In the genomic region with DNA sequence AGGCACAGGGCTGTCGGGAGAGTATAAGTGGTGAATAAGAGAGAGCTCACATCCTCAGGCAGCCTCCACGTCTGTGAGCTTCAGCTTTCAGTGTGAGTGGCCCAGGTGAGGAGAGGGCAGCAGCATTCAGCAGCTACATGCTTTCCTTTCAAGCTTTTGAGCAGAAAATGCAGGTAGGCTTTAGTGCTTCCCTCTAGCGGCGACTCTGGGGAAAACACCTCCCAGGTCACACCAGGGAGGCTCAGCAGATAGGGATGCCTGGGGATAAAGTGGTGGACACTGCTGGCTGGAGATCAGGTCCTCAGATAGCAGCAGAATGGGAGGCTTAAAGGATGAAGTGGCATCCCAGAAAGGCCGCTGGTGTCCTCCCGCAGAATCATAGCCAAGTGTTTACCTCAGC, we compare ENCODE assay signal across 11 mouse cellular contexts. TPM values are rescaled to one million over a fixed set of nuclear protein-coding genes. Genes with fewer than 3 reads are reported as not detected.
DNase-seq lines count a peak whose midpoint lies in the region; ATAC-seq and TF ChIP-seq lines count a peak whose summit lies in the region.
"Not testable (repeated sequence)": the region's sequence is repeated elsewhere in the genome, so short reads cannot be mapped to it uniquely, and the experiment has no call there.
"Had no signal": no experiment of that assay in that cellular context is flagged by ENCODE, and none has a peak within 500 bp of the region (broad histone marks: within the 10 kb centered on the region; RNA-seq: fewer than 3 reads in every experiment).

No protein-coding gene starts in this region.

- peak; percentile 73 for DNase-seq in NIH3T3 (ENCODE audit: low read depth)
- peak; percentile 2 for DNase-seq in cerebellum, adult 11-12 months
- peak; percentile 82 for DNase-seq in forebrain, embryonic 11.5 days (ENCODE audit: low spot score)
- DNase-seq in hindbrain, embryonic 10.5 days (ENCODE audit: low spot score), result peak; percentile 71
- DNase-seq in layer of hippocampus, adult 2 months (ENCODE audit: low spot score in 2 of 2), result peak in 1 of 2 experiments; percentile 25
- DNase-seq in right cerebral cortex, adult 2 months (ENCODE audit: low spot score in 2 of 2), result peak; percentile 26 to 44
- DNase-seq in yolk sac, embryonic 10.5 days (ENCODE audit: low spot score), result peak; percentile 53

- H3K4me3 ChIP-seq in forebrain, embryonic 11.5 days (ENCODE audit: low read depth, low read length); hindbrain, embryonic 10.5 days; layer of hippocampus, adult 2 months: not testable (repeated sequence)

- peak; percentile 79 for TF ChIP-seq CTCF in layer of hippocampus, adult 2 months (conservative IDR thresholded peaks at IDR 0.05)

- not testable (repeated sequence) for H3K9ac ChIP-seq in forebrain, embryonic 11.5 days (ENCODE audit: low read length)

- H3K4me2 ChIP-seq in forebrain, embryonic 11.5 days (ENCODE audit: low read depth, low read length, severe bottlenecking), result not testable (repeated sequence)

- H3K27ac ChIP-seq in forebrain, embryonic 11.5 days (ENCODE audit: low read depth, low read length); hindbrain, embryonic 10.5 days; layer of hippocampus, adult 2 months: not testable (repeated sequence)

- H3K36me3 ChIP-seq in forebrain, embryonic 11.5 days (ENCODE audit: control insufficient read depth, insufficient read depth, low read length); hindbrain, embryonic 10.5 days: not testable (repeated sequence)

- WGBS in forebrain, embryonic 11.5 days, result 12% methylated on average over 6 of the region's 6 CpGs
- 13% methylated on average over 6 of the region's 6 CpGs for WGBS in hindbrain, embryonic 10.5 days

- not testable (repeated sequence) for H3K4me1 ChIP-seq in forebrain, embryonic 11.5 days (replicated peaks; ENCODE audit: control insufficient read depth, insufficient read depth, low read length); hindbrain, embryonic 10.5 days (replicated peaks)

- not testable (repeated sequence) for H3K27me3 ChIP-seq in forebrain, embryonic 11.5 days (ENCODE audit: control insufficient read depth, insufficient read depth, low read length); hindbrain, embryonic 10.5 days (ENCODE audit: insufficient read depth, poor library complexity, severe bottlenecking)

- not testable (repeated sequence) for H3K9me3 ChIP-seq in forebrain, embryonic 11.5 days (ENCODE audit: control insufficient read depth, low read length); hindbrain, embryonic 10.5 days

- ATAC-seq in forebrain, embryonic 11.5 days (replicated peaks; ENCODE audit: low FRiP score), result not testable (repeated sequence)
- ATAC-seq in megakaryocyte progenitor cell, adult 5-6 weeks (replicated peaks; ENCODE audit: poor library complexity), result peak; percentile 76

RNA-seq across cellular contexts. Expression of a gene that starts 6.4 kb away (rescaled TPM):
- not detected in 2 replicates for polyA plus RNA-seq in forebrain, embryonic 11.5 days (2014; fragmentation: Nextera tagmentation; extraction: Ambion mirVana)
- not detected in 2 replicates for polyA plus RNA-seq in hindbrain, embryonic 10.5 days (2016; fragmentation: Nextera tagmentation; extraction: Ambion mirVana)
- total RNA-seq in layer of hippocampus, adult 2 months (2021), result not detected
- not detected in 2 replicates for total RNA-seq in megakaryocyte progenitor cell, adult 5-6 weeks (2015)
- not detected in 2 replicates for total RNA-seq in megakaryocyte progenitor cell, adult 5-6 weeks (2017)
- polyA plus RNA-seq: inflammation-experienced regulatory T-cells, adult 6 months; lung, embryonic 16.5 days had no signal

RNA-seq across cellular contexts. Expression of a gene that starts 18.5 kb away (rescaled TPM):
- not detected in 2 replicates for polyA plus RNA-seq in forebrain, embryonic 11.5 days (2014; fragmentation: Nextera tagmentation; extraction: Ambion mirVana)
- polyA plus RNA-seq in hindbrain, embryonic 10.5 days (2016; fragmentation: Nextera tagmentation; extraction: Ambion mirVana), result not detected in 2 replicates
- total RNA-seq in layer of hippocampus, adult 2 months (2021), result not detected
- not detected in 2 replicates for total RNA-seq in megakaryocyte progenitor cell, adult 5-6 weeks (2015)
- not detected in 2 replicates for total RNA-seq in megakaryocyte progenitor cell, adult 5-6 weeks (2017)
- polyA plus RNA-seq: inflammation-experienced regulatory T-cells, adult 6 months; lung, embryonic 16.5 days; stomach, embryonic 15.5 days had no signal

RNA-seq across cellular contexts. Expression of a gene that starts 31.3 kb away (rescaled TPM):
- not detected in 2 replicates for polyA plus RNA-seq in forebrain, embryonic 11.5 days (2014; fragmentation: Nextera tagmentation; extraction: Ambion mirVana)
- not detected in 2 replicates for polyA plus RNA-seq in hindbrain, embryonic 10.5 days (2016; fragmentation: Nextera tagmentation; extraction: Ambion mirVana)
- total RNA-seq in layer of hippocampus, adult 2 months (2021), result not detected
- total RNA-seq in megakaryocyte progenitor cell, adult 5-6 weeks (2015), result not detected in 2 replicates
- total RNA-seq in megakaryocyte progenitor cell, adult 5-6 weeks (2017), result not detected in 2 replicates
- polyA plus RNA-seq: inflammation-experienced regulatory T-cells, adult 6 months; lung, embryonic 16.5 days; stomach, embryonic 15.5 days had no signal

RNA-seq across cellular contexts. Expression of a gene that starts 39.2 kb away (rescaled TPM):
- not detected in 2 replicates for polyA plus RNA-seq in forebrain, embryonic 11.5 days (2014; fragmentation: Nextera tagmentation; extraction: Ambion mirVana)
- polyA plus RNA-seq in hindbrain, embryonic 10.5 days (2016; fragmentation: Nextera tagmentation; extraction: Ambion mirVana), result not detected in 2 replicates
- total RNA-seq in layer of hippocampus, adult 2 months (2021), result not detected
- not detected in 2 replicates for total RNA-seq in megakaryocyte progenitor cell, adult 5-6 weeks (2015)
- total RNA-seq in megakaryocyte progenitor cell, adult 5-6 weeks (2017), result not detected in 2 replicates
- polyA plus RNA-seq: inflammation-experienced regulatory T-cells, adult 6 months; lung, embryonic 16.5 days had no signal

RNA-seq across cellular contexts. Expression of a gene that starts 59.5 kb away (rescaled TPM):
- not detected in 2 replicates for polyA plus RNA-seq in forebrain, embryonic 11.5 days (2014; fragmentation: Nextera tagmentation; extraction: Ambion mirVana)
- not detected in 2 replicates for polyA plus RNA-seq in hindbrain, embryonic 10.5 days (2016; fragmentation: Nextera tagmentation; extraction: Ambion mirVana)
- total RNA-seq in layer of hippocampus, adult 2 months (2021), result not detected
- not detected in 2 replicates for total RNA-seq in megakaryocyte progenitor cell, adult 5-6 weeks (2015)
- not detected in 2 replicates for total RNA-seq in megakaryocyte progenitor cell, adult 5-6 weeks (2017)
- polyA plus RNA-seq: inflammation-experienced regulatory T-cells, adult 6 months had no signal
